Mouse (Mus musculus) heart, adult 2 months (tissue): ENCODE data around the gene Ceacam1.

Source experiments
- CTCF ChIP-seq: fragments of 200-600 bp; IDR thresholded peaks from 2 replicates; pipeline ENCODE4 v1.8.1; 2022; ENCODE audit warnings: antibody characterized with exemption, mild to moderate bottlenecking, moderate library complexity
- POLR2A ChIP-seq: fragments of 200-500 bp; IDR thresholded peaks from 2 replicates; pipeline ENCODE4 v1.6.1; 2011; ENCODE audit warnings: mild to moderate bottlenecking, low read depth, low read length, control low read depth; ENCODE audit not compliant: insufficient read depth

- TF ChIP-seq CTCF, result no peak
- no peak for TF ChIP-seq POLR2A
Observed at GRCm38 (mm10) chr7:25465010-25465409, 12.4 kb downstream of the Ceacam1 start.
